Mouse (Mus musculus) granulocyte monocyte progenitor cell, adult 5-6 weeks (primary cell): ENCODE measurements around the gene Gm49358. TPM values are rescaled to one million over a fixed set of nuclear protein-coding genes. Genes with fewer than 3 reads are reported as not detected.

ENCODE experiments used
- ATAC-seq: replicated peaks from 2 replicates; pipeline ENCODE4 v1.8.0; 2016; ENCODE audit warnings: mild to moderate bottlenecking, moderate TSS enrichment, inconsistent platforms; ENCODE audit not compliant: poor library complexity, severe bottlenecking
- total RNA-seq, 2 experiments: library from RNA; stranded (forward) in 1 of 2; stranded (reverse) in 1 of 2; fragments of 200-712, 200-1000 nt in 1 of 2; fragments of >200 nt in 1 of 2; fragmentation: Nextera tagmentation in 1 of 2; gene quantifications; 2 replicates each; pipeline ENCODE4 v1.2.3; 2014 to 2017

The Gm49358 gene
- total RNA-seq, 2 experiments from 2014 or later, result not detected

- ATAC-seq, result no peak
Observed at GRCm38 (mm10) chr10:86852160-86852559, 88.4 kb downstream of the Gm49358 start.

GRCm38 (mm10) chr10:86853433-86853832 lies 89.7 kb downstream of the Gm49358 start:
- ATAC-seq, result no peak

- ATAC-seq, result no peak
Observed at GRCm38 (mm10) chr10:86860396-86860795, 96.6 kb downstream of the Gm49358 start.

- no peak for ATAC-seq
Observed at GRCm38 (mm10) chr10:86862496-86862895, 98.7 kb downstream of the Gm49358 start.

- no peak; the same call in 1 of the 2 replicates for ATAC-seq
Observed at GRCm38 (mm10) chr10:86863429-86863828, 99.7 kb downstream of the Gm49358 start.

GRCm38 (mm10) chr10:86872121-86872520 lies 108.3 kb downstream of the Gm49358 start:
- no peak for ATAC-seq

GRCm38 (mm10) chr10:86872591-86872990 lies 108.8 kb downstream of the Gm49358 start:
- no peak for ATAC-seq

GRCm38 (mm10) chr10:86878721-86879120 lies 114.9 kb downstream of the Gm49358 start:
- no peak for ATAC-seq

GRCm38 (mm10) chr10:86880071-86880806 lies 116.5 kb downstream of the Gm49358 start:
- no peak for ATAC-seq

- ATAC-seq, result no peak
Observed at GRCm38 (mm10) chr10:86881448-86881847, 117.7 kb downstream of the Gm49358 start.

Other genes starting within 250 kb of the Gm49358 start
- gene Hsp90b1, start 58.5 kb upstream of the Gm49358 start, total RNA-seq (2014; fragmentation: Nextera tagmentation), result 647 and 690 TPM in 2 replicates
- gene Hsp90b1, start 58.5 kb upstream of the Gm49358 start, total RNA-seq (2017), result 1,472 and 1,643 TPM in 2 replicates
- gene Ttc41, start 58.2 kb upstream of the Gm49358 start, total RNA-seq (2014; fragmentation: Nextera tagmentation), result 0.58 and 7.0 TPM in 2 replicates
- 2.0 and 2.2 TPM in 2 replicates for gene Ttc41, start 58.2 kb upstream of the Gm49358 start, total RNA-seq (2017)
- 3.6 and 7.4 TPM in 2 replicates for gene Nt5dc3, start 15.0 kb downstream of the Gm49358 start, total RNA-seq (2014; fragmentation: Nextera tagmentation)
- 2.7 and 2.8 TPM in 2 replicates for gene Nt5dc3, start 15.0 kb downstream of the Gm49358 start, total RNA-seq (2017)
- gene Stab2, start 244.1 kb downstream of the Gm49358 start, total RNA-seq (2014; fragmentation: Nextera tagmentation), result not detected in 2 replicates
- not detected in 2 replicates for gene Stab2, start 244.1 kb downstream of the Gm49358 start, total RNA-seq (2017)